Mouse (Mus musculus) MEL (cell line): ENCODE data around the gene Iqschfp. TPM values are rescaled to one million over a fixed set of nuclear protein-coding genes. Genes with fewer than 3 reads are reported as not detected.

Experiments used
- DNase-seq: peaks from one replicate; pipeline ENCODE4 v3.0.0; 2011; ENCODE audit warnings: low read depth, low spot score
- H3K27ac ChIP-seq: 2 replicates; pipeline ENCODE4 v1.5.1; 2012; ENCODE audit warnings: low read depth, mild to moderate bottlenecking, control low read depth, low read length, moderate library complexity; ENCODE audit not compliant: control insufficient read depth
- H3K27me3 ChIP-seq, 2 experiments: fragments of 150-350 bp in 1 of 2; sonication (generic) in 1 of 2; 2 replicates each; pipeline ENCODE4 v1.6.1; 2012; ENCODE audit warnings: low read length in 2 of 2, mild to moderate bottlenecking in 2 of 2, improper control_type of control experiment in 1 of 2, moderate library complexity in 1 of 2; ENCODE audit not compliant: insufficient read depth in 2 of 2, control insufficient read depth in 1 of 2
- H3K36me3 ChIP-seq, 2 experiments: 2 replicates each; pipeline ENCODE4 v1.6.1; 2012 to 2014; ENCODE audit warnings: low read length in 2 of 2, improper control_type of control experiment in 1 of 2, inconsistent platforms in 1 of 2, mild to moderate bottlenecking in 1 of 2; ENCODE audit not compliant: insufficient read depth in 2 of 2, control insufficient read depth in 1 of 2
- H3K4me1 ChIP-seq, 2 experiments: fragments of 150-350 bp in 1 of 2; sonication (generic) in 1 of 2; 2 replicates each; pipeline ENCODE4 v1.6.1; 2012; ENCODE audit warnings: low read length in 2 of 2, improper control_type of control experiment in 1 of 2, mild to moderate bottlenecking in 1 of 2; ENCODE audit not compliant: insufficient read depth in 2 of 2, control insufficient read depth in 1 of 2
- H3K4me3 ChIP-seq, 2 experiments: fragments of 150-350 bp in 1 of 2; sonication (generic) in 1 of 2; 2 replicates each; pipeline ENCODE4 v1.5.1; 2012; ENCODE audit warnings: low read depth in 2 of 2, low read length in 2 of 2, mild to moderate bottlenecking in 2 of 2, moderate library complexity in 2 of 2, control low read depth in 1 of 2, improper control_type of control experiment in 1 of 2; ENCODE audit not compliant: control insufficient read depth in 1 of 2, insufficient read depth in 1 of 2
- H3K79me2 ChIP-seq: 2 replicates; pipeline ENCODE4 v1.6.1; 2012; ENCODE audit warnings: mild to moderate bottlenecking, low read length, moderate library complexity; ENCODE audit not compliant: control insufficient read depth, poor library complexity, insufficient read depth
- H3K9ac ChIP-seq: 2 replicates; pipeline ENCODE4 v1.6.1; 2012; ENCODE audit warnings: low read depth, mild to moderate bottlenecking, control low read depth, low read length, moderate library complexity; ENCODE audit not compliant: control insufficient read depth, poor library complexity, severe bottlenecking
- H3K9me3 ChIP-seq: fragments of 150-350 bp; sonication (generic); replicated peaks from 2 replicates; pipeline ENCODE4 v1.6.1; 2012; ENCODE audit warnings: mild to moderate bottlenecking, low read length, improper control_type of control experiment, moderate library complexity; ENCODE audit not compliant: insufficient read depth
- E2F4 ChIP-seq: IDR thresholded peaks from 2 replicates; pipeline ENCODE4 v1.6.1; 2011; ENCODE audit warnings: low read depth, low read length, improper control_type of control experiment, borderline replicate concordance
- ELF1 ChIP-seq: IDR thresholded peaks from 2 replicates; pipeline ENCODE4 v1.6.1; 2014; ENCODE audit warnings: low read depth, mild to moderate bottlenecking, inconsistent platforms, low read length, improper control_type of control experiment, moderate library complexity
- EP300 ChIP-seq, 2 experiments: IDR thresholded peaks; 2 replicates each; pipeline ENCODE4 v1.6.1; 2011; ENCODE audit warnings: improper control_type of control experiment in 2 of 2, low read length in 2 of 2, low read depth in 1 of 2, mild to moderate bottlenecking in 1 of 2
- JUND ChIP-seq: IDR thresholded peaks from 2 replicates; pipeline ENCODE4 v1.6.1; 2011; ENCODE audit warnings: low read depth, mild to moderate bottlenecking, improper control_type of control experiment, low read length
- MAFK ChIP-seq: IDR thresholded peaks from 2 replicates; pipeline ENCODE4 v1.6.1; 2011; ENCODE audit warnings: low read depth, mild to moderate bottlenecking, low read length, improper control_type of control experiment, borderline replicate concordance
- MAX ChIP-seq: IDR thresholded peaks from 2 replicates; pipeline ENCODE4 v1.6.1; 2011; ENCODE audit warnings: low read length, improper control_type of control experiment
- MAZ ChIP-seq: IDR thresholded peaks from 2 replicates; pipeline ENCODE4 v1.6.1; 2012; ENCODE audit warnings: low read depth, mild to moderate bottlenecking, inconsistent platforms, low read length, improper control_type of control experiment
- MEF2A ChIP-seq: IDR thresholded peaks from 2 replicates; pipeline ENCODE4 v1.6.1; 2014; ENCODE audit warnings: low read depth, mild to moderate bottlenecking, inconsistent platforms, low read length, improper control_type of control experiment; ENCODE audit not compliant: poor library complexity, insufficient replicate concordance, severe bottlenecking; ENCODE audit errors: extremely low read depth
- MYC ChIP-seq: IDR thresholded peaks from 2 replicates; pipeline ENCODE4 v1.6.1; 2011; ENCODE audit warnings: low read depth, mild to moderate bottlenecking, low read length, improper control_type of control experiment, moderate library complexity
- NRF1 ChIP-seq: IDR thresholded peaks from 2 replicates; pipeline ENCODE4 v1.6.1; 2014; ENCODE audit warnings: low read depth, mild to moderate bottlenecking, inconsistent platforms, low read length, improper control_type of control experiment, moderate library complexity; ENCODE audit not compliant: poor library complexity, insufficient read depth, severe bottlenecking
- POLR2A ChIP-seq, 2 experiments: IDR thresholded peaks; 2 replicates each; pipeline ENCODE4 v1.6.1; 2011 to 2012; ENCODE audit warnings: low read length in 2 of 2, mild to moderate bottlenecking in 2 of 2, control low read depth in 1 of 2, improper control_type of control experiment in 1 of 2, low read depth in 1 of 2, moderate library complexity in 1 of 2; ENCODE audit not compliant: control insufficient read depth in 1 of 2, insufficient read depth in 1 of 2, poor library complexity in 1 of 2
- RAD21 ChIP-seq: IDR thresholded peaks from 2 replicates; pipeline ENCODE4 v1.6.1; 2011; ENCODE audit warnings: mild to moderate bottlenecking, low read depth, low read length, improper control_type of control experiment
- RCOR1 ChIP-seq: IDR thresholded peaks from 2 replicates; pipeline ENCODE4 v1.6.1; 2012; ENCODE audit warnings: low read depth, mild to moderate bottlenecking, inconsistent platforms, low read length, improper control_type of control experiment
- SMC3 ChIP-seq: IDR thresholded peaks from 2 replicates; pipeline ENCODE4 v1.6.1; 2011; ENCODE audit warnings: low read depth, low read length, improper control_type of control experiment
- TBP ChIP-seq: IDR thresholded peaks from 2 replicates; pipeline ENCODE4 v1.8.0; 2011; ENCODE audit warnings: low read depth, low read length, improper control_type of control experiment
- TCF12 ChIP-seq: IDR thresholded peaks from 2 replicates; pipeline ENCODE4 v1.6.1; 2014; ENCODE audit warnings: low read depth, mild to moderate bottlenecking, inconsistent platforms, low read length, improper control_type of control experiment, moderate library complexity
- UBTF ChIP-seq: IDR thresholded peaks from 2 replicates; pipeline ENCODE4 v1.6.1; 2012; ENCODE audit warnings: low read depth, mild to moderate bottlenecking, inconsistent platforms, low read length, improper control_type of control experiment, moderate library complexity, borderline replicate concordance; ENCODE audit not compliant: insufficient read depth
- ZC3H11A ChIP-seq: IDR thresholded peaks from 2 replicates; pipeline ENCODE4 v1.6.1; 2012; ENCODE audit warnings: low read depth, mild to moderate bottlenecking, inconsistent platforms, low read length, improper control_type of control experiment
- ZNF384 ChIP-seq: IDR thresholded peaks from 2 replicates; pipeline ENCODE4 v1.6.1; 2012; ENCODE audit warnings: low read depth, mild to moderate bottlenecking, inconsistent platforms, low read length, improper control_type of control experiment
- polyA plus RNA-seq, 2 experiments: library from polyadenylated mRNA; stranded (reverse) in 1 of 2; unstranded in 1 of 2; fragments of >175 nt in 1 of 2; fragments of >200 nt in 1 of 2; gene quantifications; 2 replicates each; pipeline versions ENCODE4 v1.2.1 to v1.2.4; 2012; ENCODE audit warnings: low replicate concordance in 2 of 2, low read depth in 1 of 2; ENCODE audit not compliant: insufficient read length in 2 of 2, insufficient read depth in 1 of 2, missing spikeins in 1 of 2
- total RNA-seq: library from RNA; depleted of rRNA; stranded (reverse); fragments of 300-350 nt; gene quantifications from 2 replicates; pipeline ENCODE4 v1.2.3, GENCODE M21; 2012

Iqschfp gene
- total and polyA plus RNA-seq, 3 experiments = not detected

- Histone ChIP-seq H3K9ac (no peak overlapping the region), H3K9me3 (no peaks in the 10 kb centered on the region), H3K4me1 (no peaks in the 10 kb centered on the region), H3K27me3 (no peaks in the 10 kb centered on the region), H3K27ac (no peak overlapping the region), H3K36me3 (no peaks in the 10 kb centered on the region), H3K79me2 (no peaks in the 10 kb centered on the region), H3K4me3 (no peak overlapping the region)
- no peak for DNase-seq
- TF ChIP-seq MAZ = no peak
- no peak for TF ChIP-seq SMC3
- TF ChIP-seq TCF12 = no peak
- TF ChIP-seq ELF1 = no peak
- no peak for TF ChIP-seq MAFK
- TF ChIP-seq ZNF384 = no peak
- TF ChIP-seq POLR2A (IDR thresholded peaks at IDR 0.05; ENCODE audit: control insufficient read depth in 1 of 2, insufficient read depth in 1 of 2, low read depth in 1 of 2, low read length in 2 of 2, poor library complexity in 1 of 2) = no peak
- TF ChIP-seq TBP = no peak
- TF ChIP-seq EP300 (IDR thresholded peaks at IDR 0.05; ENCODE audit: low read depth in 1 of 2, low read length in 2 of 2) = no peak
- TF ChIP-seq E2F4 = no peak
- TF ChIP-seq MYC = no peak
These were observed 682.5 kb downstream of the Iqschfp start for GRCm38 (mm10) chr3:68574565-68574964.

GRCm38 (mm10) chr3:68575636-68576340, 683.8 kb downstream of the Iqschfp start:
- H3K79me2 ChIP-seq = no peaks in the 10 kb centered on the region
- no peaks in the 10 kb centered on the region for H3K27me3 ChIP-seq
- H3K9ac ChIP-seq = no peak overlapping the region
- TF ChIP-seq POLR2A (IDR thresholded peaks at IDR 0.05; ENCODE audit: control insufficient read depth in 1 of 2, insufficient read depth in 1 of 2, low read depth in 1 of 2, low read length in 2 of 2, poor library complexity in 1 of 2) (no peak), TCF12 (no peak), SMC3 (no peak), ZNF384 (no peak), MEF2A (no peak), JUND (no peak), NRF1 (no peak), MAX (no peak), UBTF (no peak), RCOR1 (no peak), RAD21 (no peak), ZC3H11A (no peak)
- no peaks in the 10 kb centered on the region for H3K36me3 ChIP-seq
- H3K27ac ChIP-seq = no peak overlapping the region
- no peak overlapping the region for H3K4me3 ChIP-seq
- DNase-seq = no peak
- H3K9me3 ChIP-seq = no peaks in the 10 kb centered on the region
- H3K4me1 ChIP-seq = no peaks in the 10 kb centered on the region
